Mouse (Mus musculus) skeletal muscle tissue, adult 2 months (tissue): Measurements from ENCODE around the gene Mgat1.
"Not testable (repeated sequence)": the region's sequence is repeated elsewhere in the genome, so short reads cannot be mapped to it uniquely, and the experiment has no call there.

Experiments used
- DNase-seq: peaks from one replicate; pipeline ENCODE4 v3.0.0-alpha.2; 2012; ENCODE audit warnings: low read depth, low spot score

Mgat1 gene

DNA sequence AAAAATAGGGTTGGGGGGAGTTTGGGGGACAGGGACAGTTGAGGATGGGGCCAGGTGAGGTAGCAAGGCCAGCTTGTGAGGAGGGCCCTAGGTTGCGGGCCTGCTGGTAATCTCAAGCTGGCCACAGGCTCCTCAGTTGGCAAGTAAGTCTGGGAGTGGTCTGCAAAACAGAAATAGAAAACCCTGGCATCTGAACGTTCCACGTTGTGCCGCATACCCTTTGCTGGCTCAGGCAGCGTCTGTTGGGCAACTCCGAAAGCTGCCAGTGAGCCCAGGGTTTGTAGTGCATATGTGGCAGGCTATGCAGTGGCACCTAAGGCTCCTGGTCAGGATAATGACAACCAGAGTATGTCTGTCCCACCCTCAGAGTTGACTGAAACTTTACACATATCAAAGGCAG, 19.2 kb downstream of the Mgat1 start:
- no peak for DNase-seq

DNA sequence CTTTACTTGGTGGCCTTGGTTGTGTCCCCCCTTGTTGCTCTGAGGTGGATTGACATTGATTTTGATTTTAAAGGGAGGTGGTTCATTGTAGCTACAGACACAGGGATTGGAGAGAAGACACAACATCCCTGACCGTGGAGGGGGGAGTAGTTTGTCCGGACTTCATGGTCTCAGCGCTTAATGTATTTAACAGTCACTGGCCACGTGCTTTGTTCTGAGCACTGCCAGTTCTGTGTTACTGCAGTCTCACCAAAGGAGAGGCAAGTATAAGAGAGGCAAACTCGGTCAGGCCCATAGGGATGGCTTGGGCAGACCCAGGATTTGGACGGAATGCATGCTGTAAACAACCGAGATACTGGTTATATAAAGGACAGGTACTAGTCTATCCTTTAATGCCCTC, 20.1 kb downstream of the Mgat1 start:
- DNase-seq = no peak

DNA sequence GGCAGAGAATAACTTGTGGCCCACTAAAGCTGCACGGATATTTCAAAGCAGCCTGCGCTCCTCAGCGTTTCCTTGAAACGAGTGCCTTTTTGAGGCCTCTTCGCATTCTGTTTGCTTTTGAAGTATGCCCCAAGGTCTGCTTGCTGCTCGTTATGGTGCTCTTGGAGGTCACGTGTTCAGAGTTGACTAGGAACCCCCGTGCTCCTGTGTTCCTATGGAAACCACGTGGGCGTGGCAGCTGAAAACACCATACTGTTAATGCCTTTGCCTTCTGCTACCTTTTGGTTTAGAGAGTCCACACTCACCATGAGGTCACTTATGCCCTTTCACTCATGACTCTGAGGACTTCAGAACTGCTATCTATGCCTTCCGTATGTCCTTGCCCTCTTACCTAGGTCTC, 20.6 kb downstream of the Mgat1 start:
- DNase-seq = no peak

DNA sequence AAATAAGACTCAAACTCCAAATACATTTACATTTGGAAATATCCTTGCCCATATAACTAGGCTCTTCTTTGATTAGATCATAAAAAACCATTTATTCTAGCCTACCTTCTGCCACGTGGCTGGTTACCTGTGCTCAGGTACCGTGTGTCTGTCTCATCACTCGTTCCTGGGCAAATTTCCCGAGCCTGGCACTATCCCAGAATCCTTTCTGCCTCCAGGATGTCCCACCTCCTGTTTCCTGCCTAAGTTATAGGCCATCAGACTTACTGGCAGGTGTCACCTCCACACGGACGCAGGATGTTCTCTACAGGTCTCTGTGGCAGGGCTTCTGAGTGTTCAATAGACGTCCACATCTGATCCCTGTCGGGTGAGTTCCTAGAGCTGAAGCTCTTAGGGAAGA, 21.1 kb downstream of the Mgat1 start:
- DNase-seq = no peak

DNA sequence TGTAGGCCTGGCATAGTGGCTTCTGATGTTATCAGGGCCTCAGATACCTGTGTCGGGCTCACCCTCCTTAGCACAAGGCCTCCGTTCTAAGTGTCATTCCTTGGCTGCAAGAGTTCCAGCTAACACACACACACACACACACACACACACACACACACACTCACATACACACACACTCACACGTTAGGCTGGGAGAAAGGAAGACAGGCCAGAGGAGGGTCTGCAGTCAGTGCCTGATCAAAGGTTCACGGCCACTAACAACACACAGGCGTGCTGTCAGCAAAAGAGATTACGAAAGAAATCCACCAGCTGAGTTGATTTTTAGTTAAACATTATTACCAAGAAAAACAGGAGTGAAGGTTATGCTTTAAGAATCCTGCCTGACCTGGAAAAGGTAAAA, 22.7 kb downstream of the Mgat1 start:
- no peak for DNase-seq

DNA sequence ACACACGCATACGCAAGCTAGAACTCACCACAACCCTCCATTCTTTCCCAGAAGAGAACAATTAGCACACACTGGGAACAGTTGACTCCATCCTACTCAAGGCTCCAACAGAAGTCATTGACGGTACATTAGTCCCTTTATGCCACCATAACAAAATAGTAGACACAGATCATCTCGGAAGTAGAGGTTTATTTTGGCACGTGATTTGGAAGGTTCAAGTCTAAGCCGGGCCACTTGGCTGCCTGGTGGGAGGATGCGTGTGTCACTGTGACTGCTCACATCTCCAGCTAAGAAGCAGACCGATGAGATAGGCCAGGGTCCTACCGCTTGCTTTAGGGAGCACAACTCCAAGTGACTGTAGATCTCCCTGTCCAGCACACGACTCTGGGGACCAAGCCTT, 23.3 kb downstream of the Mgat1 start:
- DNase-seq = no peak

DNA sequence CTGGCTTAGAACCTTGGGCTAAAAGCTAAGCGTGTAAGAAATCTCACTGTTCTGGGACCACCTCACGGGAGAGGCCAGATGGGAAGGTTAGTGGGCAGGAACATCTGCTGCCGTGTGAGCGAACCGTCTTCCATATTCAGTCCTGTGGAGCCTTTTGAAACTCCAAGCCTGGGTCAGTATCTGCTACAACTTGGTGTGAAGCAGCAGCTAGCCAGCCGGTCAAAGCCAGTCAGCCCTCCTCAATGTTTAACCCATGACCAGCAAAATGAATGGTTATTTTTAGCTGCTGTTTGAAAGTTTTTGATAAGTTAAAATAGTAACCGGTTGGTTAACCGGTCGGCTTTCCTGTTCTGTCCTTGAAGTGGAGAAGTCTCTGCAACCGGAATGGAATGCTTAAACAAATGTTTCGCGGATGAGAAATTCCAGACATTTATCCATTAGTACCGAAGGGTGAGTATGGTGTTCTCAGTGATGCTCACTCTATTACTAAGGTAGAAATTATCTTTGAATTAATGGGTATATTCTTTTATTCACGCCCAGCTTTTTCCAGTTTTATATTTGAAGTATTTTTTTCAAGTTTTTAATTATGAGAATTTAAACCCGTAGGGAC, 24.1 kb downstream of the Mgat1 start:
- no peak for DNase-seq

DNA sequence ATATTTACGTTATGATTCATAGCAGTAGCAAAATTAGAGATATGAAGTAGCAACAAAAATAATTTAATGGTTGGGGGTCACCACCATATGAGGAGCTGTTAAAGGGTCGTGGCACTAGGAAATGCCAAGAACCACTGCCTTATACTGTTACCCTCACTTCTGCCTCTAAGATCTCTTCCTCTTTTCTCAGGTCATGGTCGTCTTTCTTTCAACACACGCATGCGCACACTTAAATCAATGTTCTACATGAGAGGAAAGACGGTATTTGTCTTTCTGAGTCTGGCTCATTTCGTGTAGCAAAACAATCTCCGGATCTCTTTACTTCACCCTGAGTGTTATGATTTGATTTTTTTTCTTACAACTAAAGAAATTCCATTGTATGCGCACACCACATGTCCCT, 25.8 kb downstream of the Mgat1 start:
- DNase-seq = no peak

DNA sequence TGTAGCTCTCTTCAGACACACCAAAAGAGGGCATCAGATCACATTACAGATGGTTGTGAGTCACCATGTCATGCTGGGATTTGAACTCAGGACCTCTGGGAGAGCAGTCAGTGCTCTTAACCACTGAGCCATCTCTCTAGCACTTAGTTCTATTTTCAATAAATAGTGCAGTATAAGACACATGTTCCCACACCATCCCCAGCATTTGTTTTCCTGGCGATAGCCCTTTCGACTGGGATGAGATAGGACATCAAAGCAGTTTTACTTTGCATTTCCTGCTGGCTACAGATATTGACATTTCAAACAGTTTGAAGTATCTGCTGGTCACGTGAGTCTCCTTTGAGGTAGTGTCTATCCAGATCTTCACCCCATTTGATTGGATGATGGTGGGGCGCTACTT, 26.4 kb downstream of the Mgat1 start:
- no peak for DNase-seq

DNA sequence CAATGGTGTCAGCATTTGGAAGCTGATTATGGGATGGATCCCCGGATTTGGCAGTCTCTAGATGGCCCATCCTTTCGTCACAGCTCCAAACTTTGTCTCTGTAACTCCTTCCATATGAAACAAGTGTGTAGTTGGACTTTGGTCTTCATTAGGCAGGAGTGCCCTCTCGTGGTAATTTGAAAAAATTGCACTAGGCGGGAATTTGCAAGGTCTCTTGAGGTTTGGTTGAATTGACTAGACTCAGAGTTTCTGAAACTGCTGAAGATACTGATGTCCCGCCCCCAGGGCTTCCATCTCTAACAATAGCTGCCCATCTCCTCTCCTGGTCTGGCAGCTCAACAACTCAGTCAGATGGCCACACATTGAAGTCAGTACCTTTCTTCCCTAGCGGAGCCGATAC, 27.3 kb downstream of the Mgat1 start:
- peak; percentile 45 for DNase-seq

DNA sequence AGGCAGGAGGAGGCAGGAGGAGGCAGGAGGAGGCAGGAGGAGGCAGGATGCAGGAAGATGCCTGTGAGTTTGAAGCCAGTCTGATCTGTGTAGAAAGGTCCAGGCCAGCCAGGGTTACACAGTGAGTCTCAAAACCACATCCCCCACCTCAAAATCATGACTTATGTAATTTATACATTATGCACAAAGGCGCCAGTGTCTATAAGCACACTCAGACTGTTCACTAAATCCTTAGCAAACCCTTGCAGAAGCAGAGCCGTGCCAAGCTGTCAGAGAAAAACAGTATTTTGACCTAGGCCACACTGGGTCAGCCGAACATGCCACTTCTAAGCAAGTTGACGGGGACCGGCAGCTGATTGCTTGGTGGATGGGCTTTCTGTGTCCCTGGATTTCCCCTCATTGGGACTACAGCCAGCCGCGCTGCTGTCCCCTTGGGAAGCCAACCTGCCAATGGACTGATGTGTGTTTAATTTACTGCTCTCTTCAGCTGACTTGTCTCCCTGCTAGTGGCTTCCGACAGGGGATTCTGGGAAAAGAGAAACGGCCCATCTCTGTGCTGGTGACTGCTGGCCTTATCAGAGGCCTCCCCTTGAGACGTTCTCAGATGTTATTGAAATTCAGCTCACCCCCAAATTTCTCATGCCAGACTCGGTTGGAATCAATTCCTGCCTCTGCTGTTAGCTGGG, 30.0 kb downstream of the Mgat1 start:
- DNase-seq = no peak

DNA sequence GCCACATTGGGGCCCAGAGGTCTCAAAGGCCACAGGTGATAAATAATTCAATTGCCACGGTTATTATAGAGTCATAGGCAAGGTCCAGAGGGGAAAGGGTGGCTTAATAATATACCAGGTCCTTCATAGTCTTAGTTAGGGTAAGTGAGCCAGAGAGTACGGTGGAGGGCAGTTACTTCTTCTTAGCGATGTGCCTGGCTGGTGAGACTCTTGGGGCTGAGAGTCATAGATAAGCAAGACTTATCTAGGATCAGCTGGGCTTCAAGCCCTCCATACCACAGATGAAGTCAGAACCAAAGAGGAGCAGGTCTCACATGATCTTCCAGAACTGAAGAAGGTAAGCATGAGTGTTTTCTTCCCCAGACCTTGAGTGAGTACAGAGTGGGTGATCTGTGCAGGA, 34.2 kb downstream of the Mgat1 start, which contains the start of gene Olfr1393:
Olfr1393 (plus strand) TSS at position 83 of the 400 bp plus-strand sequence.
- DNase-seq = no peak

DNA sequence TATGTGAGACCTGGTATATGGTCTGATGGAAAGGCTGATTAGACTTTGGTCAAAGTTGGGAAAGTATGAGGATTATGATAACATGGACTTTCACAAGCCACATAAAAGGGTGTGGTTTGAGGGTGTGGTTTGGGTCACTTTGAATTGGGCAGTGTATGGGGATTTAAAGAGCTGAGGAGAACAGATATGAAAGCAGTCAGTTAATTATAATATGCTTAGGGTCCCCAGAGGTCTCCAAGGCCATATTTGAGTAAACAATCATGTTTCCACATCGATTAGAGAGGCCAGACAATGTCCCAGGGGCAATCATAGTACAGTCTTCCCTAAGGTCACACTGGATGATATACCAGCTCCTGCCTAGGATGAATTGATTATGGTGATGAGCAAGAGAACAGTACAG, 41.0 kb downstream of the Mgat1 start, which contains the start of gene Olfr1392:
Olfr1392 (plus strand) TSS at position 301 of the 400 bp plus-strand sequence.
- not testable (repeated sequence) for DNase-seq

DNA sequence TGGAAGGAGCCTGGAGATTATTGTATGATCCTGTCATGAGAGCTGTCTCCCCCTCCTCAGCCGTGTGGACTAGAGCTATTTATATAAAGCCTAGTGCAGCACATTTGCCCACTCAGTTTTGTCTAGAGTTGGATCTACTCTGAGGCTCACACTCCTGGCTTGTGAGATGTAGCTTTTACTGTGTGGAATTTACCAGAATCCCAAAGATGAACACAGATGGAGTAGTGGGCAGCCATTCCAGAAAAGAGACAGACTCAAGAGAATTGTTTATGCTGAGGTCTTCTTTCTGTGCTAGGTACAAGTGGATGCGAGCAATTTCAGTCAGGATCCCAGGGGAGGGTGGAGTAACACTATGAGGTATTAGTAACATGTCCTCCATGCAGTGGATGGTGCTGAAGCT, 43.3 kb downstream of the Mgat1 start:
- no peak for DNase-seq

DNA sequence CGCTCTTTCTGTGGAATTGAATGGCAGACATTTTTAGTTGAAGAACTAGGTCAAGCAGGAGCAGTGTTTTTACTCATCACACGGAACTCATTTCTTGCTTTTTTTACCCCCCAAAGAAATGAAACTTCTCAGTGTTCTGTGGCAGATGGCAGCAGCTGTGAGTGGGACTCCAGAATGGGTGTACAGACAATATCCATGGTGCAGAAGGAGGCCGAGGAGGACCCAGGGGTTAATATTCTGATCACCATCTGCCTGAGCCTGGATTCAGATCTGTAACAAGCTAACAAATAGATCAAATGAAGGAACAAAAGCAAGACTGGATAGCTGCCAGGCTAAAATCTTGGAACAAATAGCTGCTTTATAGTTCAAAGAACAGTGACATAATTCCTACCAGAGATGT, 48.8 kb downstream of the Mgat1 start:
- no peak for DNase-seq

DNA sequence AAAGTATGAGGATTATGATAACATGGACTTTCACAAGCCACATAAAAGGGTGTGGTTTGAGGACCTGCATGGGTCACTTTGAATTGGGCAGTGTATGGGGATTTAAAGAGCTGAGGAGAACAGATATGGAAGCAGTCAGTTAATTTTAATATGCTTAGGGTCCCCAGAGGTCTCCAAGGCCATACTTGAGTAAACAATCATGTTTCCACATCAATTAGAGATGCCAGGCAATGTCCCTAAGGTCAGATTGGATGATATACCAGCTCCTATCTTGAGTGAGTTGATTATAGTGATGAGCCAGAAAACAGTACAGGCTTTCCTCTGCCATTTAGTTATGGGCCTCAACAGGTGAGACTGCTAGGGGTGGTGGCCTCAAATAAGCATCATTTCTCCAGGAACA, 60.5 kb downstream of the Mgat1 start, which contains the start of gene Olfr10:
Olfr10 (plus strand) TSS at position 301 of the 400 bp plus-strand sequence.
- DNase-seq = no peak

DNA sequence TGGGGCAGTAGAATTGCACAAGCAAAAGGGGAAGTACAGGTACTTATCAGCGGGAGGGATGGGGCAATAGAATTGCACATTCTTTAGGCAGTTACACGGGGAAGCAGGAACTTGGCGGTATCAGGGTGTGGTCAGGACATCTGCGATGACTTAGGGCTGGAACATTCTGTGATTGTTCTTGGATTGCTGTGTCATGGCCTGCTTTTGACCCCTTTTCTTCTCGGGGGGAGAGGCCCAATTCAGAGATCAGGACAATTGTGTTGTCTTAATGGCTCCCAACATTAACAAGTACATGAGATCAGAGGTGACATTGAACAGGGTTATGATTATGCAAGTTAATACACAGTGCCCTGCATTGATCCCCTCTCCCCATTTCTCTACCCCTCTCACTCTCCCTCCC, 64.6 kb downstream of the Mgat1 start:
- not testable (repeated sequence) for DNase-seq
